Mouse (Mus musculus): ENCODE measurements at regions not wholly inside any gene's neighbourhood (a gene's known extent, or its start where the extent isn't known, plus 50 kb on each side); places are given as distances from the start of the nearest gene placed in this dataset.

- DNase-seq (ENCODE audit: low spot score): no peak
Measured at GRCm38 (mm10) chr11:114435788-114436187, 232.5 kb upstream of the Rpl38 start.

DNA sequence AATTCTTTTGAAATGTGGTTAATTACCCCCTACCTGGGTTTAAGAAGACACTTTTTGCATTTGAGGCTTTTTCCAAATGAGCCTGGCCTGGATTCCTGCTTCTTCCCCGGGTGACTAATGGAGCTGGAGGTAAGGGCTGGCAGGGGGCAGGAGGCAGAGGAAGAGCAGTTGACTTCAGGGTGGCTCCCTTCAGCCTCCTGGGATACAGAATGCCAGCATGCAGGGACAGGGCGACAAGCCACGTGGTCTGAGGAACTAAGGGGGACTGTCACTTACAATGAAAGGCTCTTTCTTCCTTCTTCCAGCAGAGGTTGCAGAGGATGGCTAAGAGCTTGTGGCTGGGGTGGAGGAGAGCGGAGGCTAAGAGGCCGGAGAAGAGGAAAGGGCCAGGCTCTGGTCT is 234.8 kb upstream of the Rpl38 start:
- no peak for DNase-seq (ENCODE audit: low spot score)

GRCm38 (mm10) chr11:114425447-114425846 is 242.9 kb upstream of the Rpl38 start:
- DNase-seq (ENCODE audit: low spot score): no peak

- DNase-seq (ENCODE audit: low spot score): no peak
Measured at GRCm38 (mm10) chr11:114423322-114423721, 245.0 kb upstream of the Rpl38 start.

DNA sequence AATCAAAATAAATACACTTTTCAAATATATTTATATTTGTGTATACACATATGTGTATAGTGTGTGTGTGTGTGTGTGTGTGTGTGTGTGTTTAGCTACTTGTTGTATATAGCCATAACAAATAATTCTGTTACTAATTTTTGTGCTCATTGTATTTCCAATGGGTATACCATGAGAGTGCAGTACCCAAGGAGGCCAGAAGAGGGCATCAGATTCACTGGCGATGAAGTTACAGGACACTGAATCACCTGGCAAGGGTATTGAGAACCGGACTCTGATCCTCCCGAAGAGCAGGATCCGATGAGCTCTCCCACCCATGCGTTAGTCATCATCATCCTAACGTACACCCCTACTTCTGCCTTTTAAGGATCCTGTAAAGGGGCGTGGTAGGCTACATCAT is 249.3 kb upstream of the Rpl38 start:
- no peak for DNase-seq (ENCODE audit: low spot score)

DNA sequence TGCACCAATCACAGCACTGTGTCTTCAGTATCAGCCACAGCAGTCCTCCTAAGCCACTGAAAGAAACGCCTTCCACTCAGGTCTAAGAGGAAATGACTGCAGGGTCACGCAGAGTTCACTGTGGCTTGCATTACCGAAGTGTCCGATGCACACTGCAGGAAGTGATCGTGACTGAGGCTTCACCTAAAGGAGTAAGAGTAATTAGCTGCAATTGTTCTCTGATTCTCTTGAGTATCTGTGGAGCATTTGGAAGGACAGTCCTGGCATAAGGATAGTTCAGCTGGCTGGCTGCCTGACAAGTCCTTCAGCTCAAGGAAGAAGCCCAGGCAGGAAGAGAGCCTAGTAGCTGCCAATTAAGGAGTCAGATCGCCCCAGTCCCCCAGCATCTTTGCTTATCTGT is 252.2 kb upstream of the Rpl38 start:
- no peak for DNase-seq (ENCODE audit: low spot score)

GRCm38 (mm10) chr11:114404401-114404800 is 263.9 kb upstream of the Rpl38 start:
- DNase-seq (ENCODE audit: low spot score): no peak

DNA sequence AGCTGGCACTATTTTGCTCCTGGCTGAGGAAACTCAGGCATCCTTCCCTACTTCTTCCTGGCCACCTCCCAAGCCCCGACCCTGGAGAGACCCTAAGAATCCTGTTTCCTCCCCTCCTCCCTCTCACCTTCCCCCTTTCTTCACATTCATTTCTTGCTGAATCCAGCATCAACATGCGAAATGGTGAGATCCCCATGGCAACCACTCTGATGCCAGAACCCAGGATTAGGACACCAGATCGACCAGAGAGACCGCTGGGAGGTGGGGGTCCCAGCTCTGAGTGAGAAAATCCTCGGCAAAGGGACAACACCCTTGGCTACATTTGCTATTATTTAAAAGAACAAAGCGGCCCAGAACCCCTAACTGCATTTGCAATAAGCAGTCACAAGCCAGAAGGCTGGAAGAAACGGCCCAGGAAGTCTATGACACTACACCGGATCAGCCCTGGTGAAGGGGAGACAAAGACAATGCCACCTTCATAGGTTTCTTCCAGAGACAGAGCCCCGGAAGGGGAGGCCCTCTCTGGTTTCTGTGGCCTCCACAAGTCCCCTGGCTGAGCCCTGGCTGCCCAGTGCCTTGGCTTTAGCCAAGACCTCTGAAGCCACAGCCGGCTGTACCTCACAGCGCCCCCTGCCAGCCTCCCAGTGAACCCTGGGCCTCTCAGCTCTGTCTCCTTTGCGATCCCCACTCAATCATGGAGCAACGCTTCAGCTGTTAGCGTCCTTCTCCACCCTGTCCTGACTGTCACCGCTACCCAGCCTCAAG is 265.6 kb upstream of the Rpl38 start:
- DNase-seq (ENCODE audit: low spot score): no peak

DNA sequence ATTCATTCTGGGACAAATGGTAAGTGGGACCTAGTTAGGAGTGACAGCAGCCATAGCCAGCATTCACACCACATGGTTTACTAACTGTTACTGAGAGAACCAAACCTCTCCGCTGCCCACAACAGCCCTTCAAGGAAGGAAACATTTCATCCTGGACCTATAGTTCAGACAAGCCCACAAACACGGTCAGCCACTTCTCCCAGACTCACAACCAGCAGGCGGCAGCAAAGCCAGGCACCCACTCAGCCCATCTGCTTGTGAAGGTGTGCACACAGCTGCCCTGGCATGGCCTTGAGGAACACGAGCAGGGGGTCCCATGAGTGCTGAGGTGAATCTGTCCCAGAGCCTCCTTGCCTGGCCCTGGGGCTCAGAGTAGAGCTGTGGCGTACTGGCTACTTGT is 267.6 kb upstream of the Rpl38 start:
- DNase-seq (ENCODE audit: low spot score): no peak

DNA sequence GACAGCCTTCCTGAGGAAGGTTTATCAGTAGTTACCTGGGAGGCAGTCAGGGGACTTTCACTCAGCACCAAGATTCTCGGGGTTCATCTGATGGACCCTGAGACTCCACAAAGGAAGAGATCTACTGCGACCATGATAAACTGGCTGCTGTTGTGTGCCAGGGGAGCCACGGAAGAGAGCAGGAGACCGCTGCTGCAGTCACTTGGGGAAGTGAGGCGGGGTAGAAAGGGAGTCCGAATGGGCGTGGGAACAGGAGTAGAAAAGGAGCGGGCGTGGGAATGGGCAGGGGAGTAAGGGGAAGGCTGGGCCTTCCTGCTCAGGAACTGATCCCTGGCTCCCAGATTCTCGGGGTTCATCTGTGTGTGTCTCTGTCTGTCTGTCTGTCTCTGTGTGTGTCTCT is 276.2 kb upstream of the Rpl38 start:
- no peak for DNase-seq (ENCODE audit: low spot score)

- DNase-seq (ENCODE audit: low spot score): no peak
Measured at GRCm38 (mm10) chr11:114391553-114391952, 276.8 kb upstream of the Rpl38 start.

DNA sequence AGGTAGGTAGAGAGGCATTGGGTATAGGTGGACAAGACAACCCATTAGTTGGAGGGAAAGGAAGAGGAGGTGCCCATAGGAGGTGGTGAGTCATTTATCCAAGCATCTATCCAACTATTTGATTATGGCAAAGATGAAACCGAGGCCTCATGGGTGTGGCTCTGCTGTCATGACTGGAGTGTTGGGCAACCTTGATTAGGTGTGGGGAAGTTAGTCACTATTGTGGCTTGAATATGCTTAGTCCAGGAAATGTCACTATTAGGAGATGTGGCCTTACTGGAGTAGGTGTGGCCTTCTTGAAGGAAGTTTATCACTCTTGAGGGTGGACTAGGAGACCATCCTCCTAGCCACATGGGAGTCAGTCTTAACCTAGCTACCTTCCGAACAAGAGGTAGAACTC is 281.2 kb upstream of the Rpl38 start:
- no peak for DNase-seq (ENCODE audit: low spot score)

DNA sequence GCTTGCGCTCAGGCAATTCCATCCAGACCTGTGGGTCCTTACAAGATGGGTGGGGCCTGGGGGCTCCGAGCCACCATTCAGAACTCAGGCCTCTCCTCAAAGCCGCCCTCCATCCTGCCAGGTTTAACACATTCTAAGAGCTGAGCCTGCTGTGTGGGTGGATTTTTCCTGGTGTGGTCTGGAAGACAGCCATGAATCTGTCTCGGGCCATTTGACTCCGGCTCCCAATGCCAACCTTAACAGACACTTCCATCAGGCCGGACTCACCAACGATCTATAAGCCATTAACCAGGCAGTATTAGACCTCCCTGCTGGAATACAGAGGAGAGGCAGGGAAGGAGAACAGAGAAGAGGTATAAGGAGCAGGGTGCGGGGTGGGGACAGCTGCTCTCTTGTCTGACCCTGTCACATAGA is 288.9 kb upstream of the Rpl38 start:
- no peak for DNase-seq (ENCODE audit: low spot score)

DNA sequence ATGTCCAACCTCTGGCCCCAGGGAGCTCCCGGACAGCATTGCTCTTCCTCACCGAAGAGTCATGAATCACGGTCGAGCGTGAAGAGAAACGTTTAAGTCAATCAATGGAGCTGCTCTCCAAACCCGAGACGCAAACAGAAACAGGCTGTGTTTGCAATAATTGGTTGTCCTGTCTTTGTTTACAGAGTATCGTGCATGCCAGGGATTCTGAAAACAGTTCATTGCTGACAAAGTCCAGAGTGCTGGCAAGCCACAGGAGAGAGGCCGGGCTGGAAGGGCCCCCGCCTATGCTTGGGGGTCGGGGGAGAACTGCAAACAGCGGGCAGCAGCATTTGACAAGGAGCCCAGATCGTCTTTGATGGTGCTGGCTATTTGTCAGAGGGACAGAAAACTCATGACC is 292.4 kb upstream of the Rpl38 start:
- no peak for DNase-seq (ENCODE audit: low spot score)

DNA sequence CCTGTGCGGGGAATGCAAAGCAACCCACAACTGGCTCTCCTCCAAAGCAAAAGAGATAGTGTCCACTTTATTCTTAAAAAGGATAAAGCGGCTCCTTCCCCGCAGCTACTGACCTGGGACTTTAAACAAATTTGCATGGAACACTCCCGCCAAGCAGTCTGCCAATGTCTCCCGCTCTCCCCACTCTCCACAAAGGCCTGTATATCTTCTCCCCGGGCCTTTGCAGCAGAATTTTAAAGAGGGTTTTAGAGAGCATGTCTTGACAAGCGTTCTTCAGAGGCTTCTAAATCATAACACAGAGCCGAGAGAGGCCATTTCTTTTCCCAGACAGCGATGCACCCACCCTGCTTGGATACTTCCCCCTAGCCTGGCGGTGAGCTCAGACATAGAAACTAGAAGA is 297.6 kb upstream of the Rpl38 start:
- no peak for DNase-seq (ENCODE audit: low spot score)

DNA sequence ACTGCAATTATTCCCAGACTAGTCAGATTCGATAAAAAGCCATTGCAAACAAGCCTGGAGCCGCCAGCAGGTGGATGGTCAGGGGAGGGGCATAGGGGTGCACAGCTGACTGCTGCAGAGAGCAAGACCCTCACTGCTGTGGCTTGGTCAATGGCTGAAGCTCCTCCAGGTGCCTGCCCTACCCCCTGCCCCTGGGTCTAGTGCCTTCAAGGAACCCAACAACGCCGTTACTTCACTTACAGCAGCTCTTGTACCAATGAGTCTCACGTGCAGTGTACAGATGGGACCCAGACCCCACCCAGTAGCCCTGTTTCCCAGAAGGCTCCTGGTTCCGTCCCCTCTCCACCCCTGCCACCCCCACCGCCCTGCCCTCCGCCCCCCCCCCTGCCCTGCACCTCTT is 300.5 kb upstream of the Rpl38 start:
- no peak for DNase-seq (ENCODE audit: low spot score)

DNA sequence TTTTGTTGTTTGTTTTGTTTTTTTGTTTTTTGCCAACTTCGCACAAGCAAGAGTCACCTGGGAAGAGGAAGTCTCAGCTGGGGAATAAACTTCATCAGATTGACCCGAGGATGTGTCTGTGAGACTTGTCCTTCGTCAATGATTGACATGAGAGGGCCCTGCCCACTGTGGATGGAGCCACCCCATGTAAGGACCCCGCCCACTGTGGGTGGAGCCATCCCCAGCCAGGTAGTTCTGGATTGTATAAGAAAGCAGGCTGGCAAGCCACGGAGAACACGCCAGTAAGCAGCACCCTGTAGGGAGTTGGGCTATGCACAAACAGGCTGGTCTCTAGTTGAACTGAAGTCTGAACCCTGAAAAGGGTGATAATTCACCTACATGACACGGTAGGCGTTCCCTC is 294.1 kb upstream of the Sdk2 start:
- no peak for DNase-seq (ENCODE audit: low spot score)

GRCm38 (mm10) chr11:114360321-114360720 is 293.5 kb upstream of the Sdk2 start:
- DNase-seq (ENCODE audit: low spot score): no peak

DNA sequence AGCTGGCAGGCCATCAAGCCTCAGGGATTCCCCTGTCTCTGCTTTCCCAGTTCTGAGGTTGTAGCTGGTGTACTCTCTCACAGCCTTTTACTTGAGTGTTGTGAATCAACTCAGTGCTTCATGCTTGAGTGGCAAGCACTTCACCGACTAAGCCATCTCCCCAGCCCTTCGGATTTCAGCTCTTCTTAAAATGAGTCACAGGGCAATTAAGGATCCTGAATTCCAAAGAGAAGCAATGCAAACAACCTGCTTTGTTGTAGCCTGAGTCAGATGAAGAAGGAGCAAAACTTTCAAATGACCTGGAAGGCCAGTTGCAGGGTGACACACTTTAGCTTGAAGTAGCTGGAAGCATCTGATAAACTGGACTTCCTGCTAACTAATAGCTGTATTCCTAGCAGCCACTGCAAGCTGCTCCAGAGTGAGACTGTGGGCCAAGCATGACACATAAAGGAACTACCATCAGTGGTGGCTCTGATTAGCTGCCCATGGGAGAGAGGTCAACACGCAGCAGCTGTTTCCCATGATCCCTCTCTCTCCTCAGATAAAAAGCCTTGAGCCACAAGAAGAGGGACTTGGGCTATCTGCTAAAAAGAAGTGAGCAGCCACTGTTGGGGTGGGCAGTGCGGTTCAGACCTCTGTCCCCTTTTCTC is 285.4 kb upstream of the Sdk2 start:
- no peak for DNase-seq (ENCODE audit: low spot score)

DNA sequence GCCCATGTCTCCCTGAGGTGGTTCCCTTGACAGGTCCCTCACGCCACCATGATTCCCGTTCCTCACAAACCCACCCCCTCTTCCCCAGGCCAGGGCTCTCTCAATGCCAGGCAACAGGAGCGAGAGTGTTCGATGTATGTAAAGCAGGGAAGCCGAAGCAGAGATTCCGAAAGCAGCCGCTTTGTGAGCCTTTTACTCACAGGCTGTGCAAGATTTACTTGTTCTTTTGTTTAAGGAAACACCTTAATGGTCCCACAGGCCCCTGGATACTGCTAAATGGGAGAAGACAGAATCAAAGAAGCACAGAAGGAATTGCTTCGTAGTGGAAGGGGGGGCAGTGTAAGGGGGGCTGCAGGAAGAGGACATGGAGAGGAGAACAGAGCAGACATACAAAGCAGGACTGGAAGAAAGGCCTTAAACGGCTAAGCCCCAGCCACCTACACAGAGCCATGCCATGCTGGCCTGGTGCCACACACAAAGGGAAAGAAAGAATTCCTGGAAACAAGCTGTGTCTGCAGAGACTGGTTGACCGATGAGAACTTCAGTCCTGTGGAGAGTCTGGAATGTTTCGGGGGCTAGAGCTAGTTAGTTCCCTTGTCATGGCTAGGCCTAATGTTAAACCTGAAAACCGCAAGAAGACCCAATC is 270.1 kb upstream of the Sdk2 start:
- DNase-seq (ENCODE audit: low spot score): no peak

GRCm38 (mm10) chr11:114335950-114336838 is 269.3 kb upstream of the Sdk2 start:
- DNase-seq (ENCODE audit: low spot score): no peak

DNA sequence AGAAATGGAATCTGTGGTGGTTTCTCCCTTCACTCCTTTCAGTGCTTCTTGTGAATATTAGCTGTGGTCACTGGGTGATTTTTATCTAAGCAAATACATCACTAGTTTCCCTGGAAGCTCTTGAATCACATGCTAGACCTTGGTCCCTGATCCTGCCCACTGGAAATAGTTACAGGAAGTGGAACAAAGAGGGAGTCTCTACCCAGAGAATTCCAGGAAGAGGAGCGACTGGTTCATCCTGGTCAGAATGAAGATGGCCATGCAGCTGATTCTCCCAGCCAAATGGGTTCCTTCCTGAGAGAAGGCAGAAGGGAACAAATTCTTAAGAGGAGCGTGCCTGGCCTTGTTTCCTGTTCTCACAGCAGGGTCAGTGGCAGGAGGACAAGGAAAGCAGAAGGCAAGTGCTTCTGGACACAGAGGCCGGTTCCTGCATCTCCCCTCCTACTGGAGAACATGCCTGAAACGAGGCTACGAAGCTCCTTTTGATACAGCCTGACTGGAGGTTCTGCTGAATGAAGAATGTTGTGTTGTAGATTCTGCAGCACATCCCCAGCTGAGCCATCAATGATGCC is 264.8 kb upstream of the Sdk2 start:
- no peak for DNase-seq (ENCODE audit: low spot score)

Data from urinary bladder, postnatal 25 days (tissue).